Mouse (Mus musculus) MEL (cell line): ENCODE data around the gene Pigm. TPM values are rescaled to one million over a fixed set of nuclear protein-coding genes. Genes with fewer than 3 reads are reported as not detected.

Experiments
- DNase-seq: peaks from one replicate; pipeline ENCODE4 v3.0.0; 2011; ENCODE audit warnings: low read depth, low spot score
- H3K27ac ChIP-seq: 2 replicates; pipeline ENCODE4 v1.5.1; 2012; ENCODE audit warnings: low read depth, mild to moderate bottlenecking, control low read depth, low read length, moderate library complexity; ENCODE audit not compliant: control insufficient read depth
- H3K27me3 ChIP-seq, 2 experiments: fragments of 150-350 bp in 1 of 2; sonication (generic) in 1 of 2; 2 replicates each; pipeline ENCODE4 v1.6.1; 2012; ENCODE audit warnings: low read length in 2 of 2, mild to moderate bottlenecking in 2 of 2, improper control_type of control experiment in 1 of 2, moderate library complexity in 1 of 2; ENCODE audit not compliant: insufficient read depth in 2 of 2, control insufficient read depth in 1 of 2
- H3K36me3 ChIP-seq, 2 experiments: 2 replicates each; pipeline ENCODE4 v1.6.1; 2012 to 2014; ENCODE audit warnings: low read length in 2 of 2, improper control_type of control experiment in 1 of 2, inconsistent platforms in 1 of 2, mild to moderate bottlenecking in 1 of 2; ENCODE audit not compliant: insufficient read depth in 2 of 2, control insufficient read depth in 1 of 2
- H3K4me1 ChIP-seq, 2 experiments: fragments of 150-350 bp in 1 of 2; sonication (generic) in 1 of 2; 2 replicates each; pipeline ENCODE4 v1.6.1; 2012; ENCODE audit warnings: low read length in 2 of 2, improper control_type of control experiment in 1 of 2, mild to moderate bottlenecking in 1 of 2; ENCODE audit not compliant: insufficient read depth in 2 of 2, control insufficient read depth in 1 of 2
- H3K4me3 ChIP-seq, 2 experiments: fragments of 150-350 bp in 1 of 2; sonication (generic) in 1 of 2; 2 replicates each; pipeline ENCODE4 v1.5.1; 2012; ENCODE audit warnings: low read depth in 2 of 2, low read length in 2 of 2, mild to moderate bottlenecking in 2 of 2, moderate library complexity in 2 of 2, control low read depth in 1 of 2, improper control_type of control experiment in 1 of 2; ENCODE audit not compliant: control insufficient read depth in 1 of 2, insufficient read depth in 1 of 2
- H3K79me2 ChIP-seq: 2 replicates; pipeline ENCODE4 v1.6.1; 2012; ENCODE audit warnings: mild to moderate bottlenecking, low read length, moderate library complexity; ENCODE audit not compliant: control insufficient read depth, poor library complexity, insufficient read depth
- H3K9ac ChIP-seq: 2 replicates; pipeline ENCODE4 v1.6.1; 2012; ENCODE audit warnings: low read depth, mild to moderate bottlenecking, control low read depth, low read length, moderate library complexity; ENCODE audit not compliant: control insufficient read depth, poor library complexity, severe bottlenecking
- H3K9me3 ChIP-seq: fragments of 150-350 bp; sonication (generic); replicated peaks from 2 replicates; pipeline ENCODE4 v1.6.1; 2012; ENCODE audit warnings: mild to moderate bottlenecking, low read length, improper control_type of control experiment, moderate library complexity; ENCODE audit not compliant: insufficient read depth
- BHLHE40 ChIP-seq: IDR thresholded peaks from 2 replicates; pipeline ENCODE4 v1.6.1; 2012; ENCODE audit warnings: low read depth, mild to moderate bottlenecking, inconsistent platforms, low read length, improper control_type of control experiment, borderline replicate concordance
- CHD1 ChIP-seq: IDR thresholded peaks from 2 replicates; pipeline ENCODE4 v1.6.1; 2012; ENCODE audit warnings: low read depth, mild to moderate bottlenecking, inconsistent platforms, low read length, improper control_type of control experiment
- E2F4 ChIP-seq: IDR thresholded peaks from 2 replicates; pipeline ENCODE4 v1.6.1; 2011; ENCODE audit warnings: low read depth, low read length, improper control_type of control experiment, borderline replicate concordance
- ELF1 ChIP-seq: IDR thresholded peaks from 2 replicates; pipeline ENCODE4 v1.6.1; 2014; ENCODE audit warnings: low read depth, mild to moderate bottlenecking, inconsistent platforms, low read length, improper control_type of control experiment, moderate library complexity
- EP300 ChIP-seq, 2 experiments: IDR thresholded peaks; 2 replicates each; pipeline ENCODE4 v1.6.1; 2011; ENCODE audit warnings: improper control_type of control experiment in 2 of 2, low read length in 2 of 2, low read depth in 1 of 2, mild to moderate bottlenecking in 1 of 2
- GABPA ChIP-seq: IDR thresholded peaks from 2 replicates; pipeline ENCODE4 v1.6.1; 2012; ENCODE audit warnings: low read depth, mild to moderate bottlenecking, inconsistent platforms, low read length, improper control_type of control experiment, moderate library complexity
- GATA1 ChIP-seq: IDR thresholded peaks from 2 replicates; pipeline ENCODE4 v1.6.1; 2011; ENCODE audit warnings: low read depth, low read length, improper control_type of control experiment
- HCFC1 ChIP-seq: IDR thresholded peaks from 2 replicates; pipeline ENCODE4 v1.6.1; 2012; ENCODE audit warnings: low read depth, mild to moderate bottlenecking, inconsistent platforms, low read length, improper control_type of control experiment, moderate library complexity
- JUND ChIP-seq: IDR thresholded peaks from 2 replicates; pipeline ENCODE4 v1.6.1; 2011; ENCODE audit warnings: low read depth, mild to moderate bottlenecking, improper control_type of control experiment, low read length
- MAFK ChIP-seq: IDR thresholded peaks from 2 replicates; pipeline ENCODE4 v1.6.1; 2011; ENCODE audit warnings: low read depth, mild to moderate bottlenecking, low read length, improper control_type of control experiment, borderline replicate concordance
- MAX ChIP-seq: IDR thresholded peaks from 2 replicates; pipeline ENCODE4 v1.6.1; 2011; ENCODE audit warnings: low read length, improper control_type of control experiment
- MAZ ChIP-seq: IDR thresholded peaks from 2 replicates; pipeline ENCODE4 v1.6.1; 2012; ENCODE audit warnings: low read depth, mild to moderate bottlenecking, inconsistent platforms, low read length, improper control_type of control experiment
- NELFE ChIP-seq: IDR thresholded peaks from 2 replicates; pipeline ENCODE4 v1.6.1; 2011; ENCODE audit warnings: low read depth, low read length, improper control_type of control experiment
- POLR2AphosphoS2 ChIP-seq: IDR thresholded peaks from 2 replicates; pipeline ENCODE4 v1.6.1; 2011; ENCODE audit warnings: low read length, improper control_type of control experiment
- POLR2AphosphoS5 ChIP-seq: IDR thresholded peaks from 2 replicates; pipeline ENCODE4 v1.6.1; 2012; ENCODE audit warnings: low read depth, borderline replicate concordance, mild to moderate bottlenecking, inconsistent platforms, low read length, moderate library complexity, mixed read lengths
- RCOR1 ChIP-seq: IDR thresholded peaks from 2 replicates; pipeline ENCODE4 v1.6.1; 2012; ENCODE audit warnings: low read depth, mild to moderate bottlenecking, inconsistent platforms, low read length, improper control_type of control experiment
- SIN3A ChIP-seq: IDR thresholded peaks from 2 replicates; pipeline ENCODE4 v1.6.1; 2012; ENCODE audit warnings: low read length, improper control_type of control experiment, inconsistent platforms
- TAL1 ChIP-seq: IDR thresholded peaks from 2 replicates; pipeline ENCODE4 v1.6.1; 2012; ENCODE audit warnings: mild to moderate bottlenecking, inconsistent platforms, low read length, moderate library complexity, mixed read lengths
- USF2 ChIP-seq, 2 experiments: IDR thresholded peaks; 2 replicates each; pipeline ENCODE4 v1.6.1; 2011 to 2012; ENCODE audit warnings: improper control_type of control experiment in 2 of 2, low read length in 2 of 2, borderline replicate concordance in 1 of 2, inconsistent platforms in 1 of 2, low read depth in 1 of 2, mild to moderate bottlenecking in 1 of 2; ENCODE audit not compliant: insufficient read depth in 1 of 2
- ZC3H11A ChIP-seq: IDR thresholded peaks from 2 replicates; pipeline ENCODE4 v1.6.1; 2012; ENCODE audit warnings: low read depth, mild to moderate bottlenecking, inconsistent platforms, low read length, improper control_type of control experiment
- ZMIZ1 ChIP-seq: IDR thresholded peaks from 2 replicates; pipeline ENCODE4 v1.6.1; 2012; ENCODE audit warnings: low read depth, mild to moderate bottlenecking, inconsistent platforms, low read length, improper control_type of control experiment, moderate library complexity
- ZNF384 ChIP-seq: IDR thresholded peaks from 2 replicates; pipeline ENCODE4 v1.6.1; 2012; ENCODE audit warnings: low read depth, mild to moderate bottlenecking, inconsistent platforms, low read length, improper control_type of control experiment
- polyA plus RNA-seq, 2 experiments: library from polyadenylated mRNA; stranded (reverse) in 1 of 2; unstranded in 1 of 2; fragments of >175 nt in 1 of 2; fragments of >200 nt in 1 of 2; gene quantifications; 2 replicates each; pipeline versions ENCODE4 v1.2.1 to v1.2.4; 2012; ENCODE audit warnings: low replicate concordance in 2 of 2, low read depth in 1 of 2; ENCODE audit not compliant: insufficient read length in 2 of 2, insufficient read depth in 1 of 2, missing spikeins in 1 of 2
- total RNA-seq: library from RNA; depleted of rRNA; stranded (reverse); fragments of 300-350 nt; gene quantifications from 2 replicates; pipeline ENCODE4 v1.2.3, GENCODE M21; 2012

The Pigm gene
- total and polyA plus RNA-seq, 3 experiments, result 8.6 to 11.3 TPM; not detected in 1

DNA sequence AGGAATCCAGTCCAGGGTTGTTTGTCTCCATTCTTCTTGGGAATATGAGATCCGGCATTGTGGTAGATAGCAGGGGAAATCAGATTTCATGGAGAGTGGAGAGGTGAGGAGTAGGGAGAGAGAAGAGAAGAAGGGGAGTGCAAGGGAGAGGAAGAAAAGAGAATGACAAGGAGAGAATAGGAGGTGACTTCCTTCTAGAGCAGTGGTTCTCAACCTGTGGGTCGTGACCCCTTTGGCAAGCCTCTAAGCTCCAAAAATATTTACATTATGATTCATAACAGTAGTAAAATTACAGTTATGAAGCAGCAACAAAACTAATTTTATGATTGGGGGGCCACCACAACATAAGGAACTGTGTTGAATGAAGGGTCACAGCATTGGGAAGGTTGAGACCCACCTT, 43.4 kb upstream of the Pigm start:
- TF ChIP-seq RCOR1, result no peak
- TF ChIP-seq GATA1, result no peak
- TF ChIP-seq TAL1, result no peak
- TF ChIP-seq ZNF384, result no peak
- no peak for TF ChIP-seq ELF1
- TF ChIP-seq SIN3A, result no peak
- TF ChIP-seq MAZ, result no peak
- TF ChIP-seq BHLHE40, result no peak
- TF ChIP-seq USF2 (IDR thresholded peaks at IDR 0.05; ENCODE audit: borderline replicate concordance in 1 of 2, insufficient read depth in 1 of 2, low read depth in 1 of 2, low read length in 2 of 2), result no peak
- TF ChIP-seq E2F4, result no peak
- no peak for TF ChIP-seq HCFC1
- TF ChIP-seq POLR2AphosphoS5, result no peak
- TF ChIP-seq EP300 (IDR thresholded peaks at IDR 0.05; ENCODE audit: low read depth in 1 of 2, low read length in 2 of 2), result no peak
- no peak for TF ChIP-seq CHD1
- DNase-seq, result no peak
- H3K27me3 ChIP-seq, result peaks cover 3 to 15% of the 10 kb centered on the region in 2 experiments
- no peaks in the 10 kb centered on the region for H3K9me3 ChIP-seq
- no peaks in the 10 kb centered on the region for H3K36me3 ChIP-seq
- no peak overlapping the region for H3K27ac ChIP-seq
- H3K4me3 ChIP-seq, result no peak overlapping the region
- H3K9ac ChIP-seq, result no peak overlapping the region
- peaks cover 0 to 3% of the 10 kb centered on the region in 2 experiments; a peak in 1 of 4 replicates for H3K4me1 ChIP-seq
- H3K79me2 ChIP-seq, result no peaks in the 10 kb centered on the region

DNA sequence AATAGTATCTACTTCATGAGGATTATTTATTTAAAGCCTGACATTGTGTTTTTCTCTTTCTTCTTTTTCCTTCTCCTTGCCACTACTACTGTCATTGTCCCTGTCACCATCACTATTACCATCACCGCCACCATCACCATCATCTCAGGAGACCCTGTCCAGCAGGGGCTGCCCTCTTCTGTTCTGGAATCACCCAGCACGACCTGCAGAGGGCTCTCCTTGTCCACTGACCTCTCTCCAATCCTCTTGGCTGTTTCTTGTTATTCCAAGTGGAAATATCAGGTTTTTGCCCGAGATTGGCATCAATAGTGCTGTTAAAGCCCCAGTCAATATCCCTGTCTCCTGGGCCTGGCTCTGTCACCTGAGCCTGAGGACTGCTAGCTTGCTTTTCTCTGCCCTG, 42.8 kb upstream of the Pigm start:
- Histone ChIP-seq H3K27me3 (peaks cover 5 to 15% of the 10 kb centered on the region in 2 experiments), H3K9ac (no peak overlapping the region), H3K36me3 (no peaks in the 10 kb centered on the region), H3K4me3 (no peak overlapping the region)
- no peak for DNase-seq
- no peak for TF ChIP-seq MAX
- no peak for TF ChIP-seq POLR2AphosphoS2
- no peak for TF ChIP-seq CHD1
- TF ChIP-seq ZMIZ1, result no peak
- TF ChIP-seq GABPA, result no peak
- no peak for TF ChIP-seq GATA1
- TF ChIP-seq NELFE, result no peak
- TF ChIP-seq MAFK, result no peak
- no peak for TF ChIP-seq ZC3H11A
- no peak for TF ChIP-seq ELF1
- TF ChIP-seq EP300 (IDR thresholded peaks at IDR 0.05; ENCODE audit: low read depth in 1 of 2, low read length in 2 of 2), result no peak
- TF ChIP-seq USF2 (IDR thresholded peaks at IDR 0.05; ENCODE audit: borderline replicate concordance in 1 of 2, insufficient read depth in 1 of 2, low read depth in 1 of 2, low read length in 2 of 2), result no peak
- no peak for TF ChIP-seq BHLHE40
- no peak for TF ChIP-seq JUND
- TF ChIP-seq, all 39 proteins: peak for 0
- no peak overlapping the region for H3K27ac ChIP-seq
- H3K79me2 ChIP-seq, result no peaks in the 10 kb centered on the region
- peaks cover 0 to 3% of the 10 kb centered on the region in 2 experiments; a peak in 1 of 4 replicates for H3K4me1 ChIP-seq
- H3K9me3 ChIP-seq, result no peaks in the 10 kb centered on the region
